19 mouse cellular contexts compared by ENCODE assay signal in genomic region chrX:73509209-73509608, GRCm38 (mm10). TPM values are rescaled to one million over a fixed set of nuclear protein-coding genes. Genes with fewer than 3 reads are reported as not detected.
"Had no signal": no experiment of that assay in that cellular context is flagged by ENCODE, and none has a peak within 500 bp of the region (broad histone marks: within the 10 kb centered on the region; RNA-seq: fewer than 3 reads in every experiment).

No protein-coding gene starts in this region.

- H3K4me3 ChIP-seq: midbrain, embryonic 10.5 days; midbrain, embryonic 12.5 days; myocyte; neural tube, embryonic 13.5 days; neural tube, embryonic 15.5 days had no signal

- H3K9ac ChIP-seq: lung, embryonic 14.5 days; midbrain, embryonic 12.5 days; neural tube, embryonic 13.5 days; neural tube, embryonic 15.5 days had no signal

- H3K4me1 ChIP-seq: midbrain, embryonic 12.5 days; neural tube, embryonic 15.5 days had no signal

- H3K27ac ChIP-seq: midbrain, embryonic 10.5 days; midbrain, embryonic 12.5 days; neural tube, embryonic 13.5 days; neural tube, embryonic 15.5 days had no signal

- H3K27me3 ChIP-seq: neural tube, embryonic 15.5 days had no signal

- DNase-seq: lung, adult 18-20 months; lung, embryonic 14.5 days; lung, postnatal 10 days; lung, postnatal 4 days; midbrain, embryonic 14.5 days; retina, postnatal 1 day; right cerebral cortex, adult 18-20 months; right cerebral cortex, postnatal 25 days; right cerebral cortex, postnatal 4 days; spleen, adult 18-20 months; thymus, adult 2 months; thymus, postnatal 25 days; thymus, postnatal 4 days had no signal

- ATAC-seq: midbrain, embryonic 16.5 days had no signal

- H3K4me2 ChIP-seq: lung, embryonic 14.5 days; midbrain, embryonic 12.5 days; neural tube, embryonic 13.5 days; neural tube, embryonic 15.5 days had no signal

- H3K9me3 ChIP-seq: midbrain, embryonic 10.5 days; midbrain, embryonic 12.5 days; neural tube, embryonic 13.5 days; neural tube, embryonic 15.5 days had no signal

- H3K36me3 ChIP-seq: midbrain, embryonic 10.5 days; midbrain, embryonic 12.5 days; neural tube, embryonic 13.5 days; neural tube, embryonic 15.5 days had no signal

RNA-seq across cellular contexts. Expression of gene Atp2b3, which starts 6.3 kb away (rescaled TPM):
- polyA plus RNA-seq: lung, embryonic 14.5 days had no signal
